Mouse (Mus musculus) ES-E14 (cell line): ENCODE data around the gene Trpm8. TPM values are rescaled to one million over a fixed set of nuclear protein-coding genes. Genes with fewer than 3 reads are reported as not detected.

ENCODE experiments used
- DNase-seq: peaks from one replicate; pipeline ENCODE4 v3.0.0-alpha.2; 2013; ENCODE audit warnings: low read depth, low spot score
- H3K27ac ChIP-seq: 2 replicates; pipeline ENCODE4 v1.5.1; 2012; ENCODE audit warnings: low read depth, mild to moderate bottlenecking, low read length, moderate library complexity, mixed read lengths; ENCODE audit not compliant: poor library complexity, insufficient read depth, severe bottlenecking
- H3K36me3 ChIP-seq: 2 replicates; pipeline ENCODE4 v1.6.1; 2012; ENCODE audit warnings: mild to moderate bottlenecking, low read length, moderate library complexity, mixed read lengths; ENCODE audit not compliant: control insufficient read depth, poor library complexity, insufficient read depth, severe bottlenecking
- H3K4me1 ChIP-seq, 2 experiments: fragments of 150-350 bp in 1 of 2; sonication (generic) in 1 of 2; 2 replicates each; pipeline ENCODE4 v1.6.1; 2012; ENCODE audit warnings: low read length in 2 of 2, mild to moderate bottlenecking in 1 of 2, mixed read lengths in 1 of 2; ENCODE audit not compliant: control insufficient read depth in 2 of 2, insufficient read depth in 2 of 2, poor library complexity in 1 of 2
- H3K4me3 ChIP-seq, 2 experiments: fragments of 150-350 bp in 1 of 2; sonication (generic) in 1 of 2; 2 replicates each; pipeline ENCODE4 v1.5.1; 2012; ENCODE audit warnings: low read length in 2 of 2, low read depth in 1 of 2, mild to moderate bottlenecking in 1 of 2, mixed read lengths in 1 of 2; ENCODE audit not compliant: insufficient read depth in 1 of 2, poor library complexity in 1 of 2, severe bottlenecking in 1 of 2
- H3K9ac ChIP-seq: 2 replicates; pipeline ENCODE4 v1.6.1; 2012; ENCODE audit warnings: low read depth, mild to moderate bottlenecking, low read length, mixed read lengths; ENCODE audit not compliant: poor library complexity, insufficient read depth, severe bottlenecking
- H3K9me3 ChIP-seq: fragments of 150-350 bp; sonication (generic); 2 replicates; pipeline ENCODE4 v1.6.1; 2012; ENCODE audit warnings: low read depth, mild to moderate bottlenecking, low read length; ENCODE audit not compliant: control insufficient read depth, insufficient read depth
- CHD2 ChIP-seq: IDR thresholded peaks from 2 replicates; pipeline ENCODE4 v1.6.1; 2014; ENCODE audit warnings: mild to moderate bottlenecking, low read depth, low read length, inconsistent platforms
- HCFC1 ChIP-seq: IDR thresholded peaks from 2 replicates; pipeline ENCODE4 v1.6.1; 2012; ENCODE audit warnings: low read length, inconsistent platforms, borderline replicate concordance; ENCODE audit not compliant: insufficient read depth
- MAFK ChIP-seq: IDR thresholded peaks from 2 replicates; pipeline ENCODE4 v1.6.1; 2014; ENCODE audit warnings: mild to moderate bottlenecking, low read depth, low read length, inconsistent platforms; ENCODE audit not compliant: insufficient read depth
- ZC3H11A ChIP-seq: IDR thresholded peaks from 2 replicates; pipeline ENCODE4 v1.6.1; 2012; ENCODE audit warnings: low read depth, mild to moderate bottlenecking, inconsistent platforms, low read length, borderline replicate concordance
- ZNF384 ChIP-seq: IDR thresholded peaks from 2 replicates; pipeline ENCODE4 v1.6.1; 2012; ENCODE audit warnings: low read depth, low read length, inconsistent platforms
- in situ Hi-C, 2 experiments: fragments of 600-800 bp; cut with MboI; formaldehyde crosslinking; loops; one replicate each; pipeline ENCODE4 v1.15.1; 2025; ENCODE audit warnings: low sequenced_read_pairs in 2 of 2, inconsistent platforms in 1 of 2; ENCODE audit not compliant: unreplicated experiment in 2 of 2
- total RNA-seq: library from RNA; depleted of rRNA; stranded (reverse); fragments of 300-350 nt; gene quantifications from 2 replicates; pipeline ENCODE4 v1.2.3, GENCODE M21; 2012

The Trpm8 gene
- total RNA-seq, 1 experiment: 0.04 TPM

GRCm38 (mm10) chr1:88234248-88234610 lies 43.2 kb upstream of the Trpm8 start:
- Histone ChIP-seq H3K4me3 (no peak overlapping the region), H3K9ac (no peak overlapping the region), H3K4me1 (no peaks in the 10 kb centered on the region), H3K27ac (no peak overlapping the region), H3K36me3 (no peaks in the 10 kb centered on the region), H3K9me3 (no peaks in the 10 kb centered on the region)
- in situ Hi-C loops: no loop called here
- TF ChIP-seq MAFK: no peak
- no peak for TF ChIP-seq ZNF384
- no peak for TF ChIP-seq CHD2
- no peak for TF ChIP-seq ZC3H11A
- no peak for TF ChIP-seq HCFC1
- no peak for DNase-seq

GRCm38 (mm10) chr1:88234646-88235045 lies 42.8 kb upstream of the Trpm8 start:
- no peaks in the 10 kb centered on the region for H3K9me3 ChIP-seq
- no peaks in the 10 kb centered on the region for H3K4me1 ChIP-seq
- TF ChIP-seq CHD2 (no peak), ZC3H11A (no peak), MAFK (no peak), ZNF384 (no peak), HCFC1 (no peak)
- no peak overlapping the region for H3K27ac ChIP-seq
- no peak overlapping the region for H3K4me3 ChIP-seq
- in situ Hi-C loops: no loop called here
- DNase-seq: no peak
- H3K9ac ChIP-seq: no peak overlapping the region
- no peaks in the 10 kb centered on the region for H3K36me3 ChIP-seq

- Histone ChIP-seq H3K9me3 (no peaks in the 10 kb centered on the region), H3K36me3 (no peaks in the 10 kb centered on the region), H3K9ac (no peak overlapping the region), H3K4me1 (no peaks in the 10 kb centered on the region), H3K4me3 (no peak overlapping the region), H3K27ac (no peak overlapping the region; the same call in 1 of the 2 replicates)
- DNase-seq: no peak
- in situ Hi-C loops: no loop called here
- TF ChIP-seq ZC3H11A: no peak
- no peak for TF ChIP-seq ZNF384
- TF ChIP-seq HCFC1: no peak
- TF ChIP-seq MAFK: no peak
- TF ChIP-seq CHD2: no peak
Measured at GRCm38 (mm10) chr1:88235046-88235893, 42.2 kb upstream of the Trpm8 start.

GRCm38 (mm10) chr1:88235894-88236415 lies 41.5 kb upstream of the Trpm8 start:
- no peak overlapping the region for H3K4me3 ChIP-seq
- no peak for TF ChIP-seq MAFK
- TF ChIP-seq HCFC1: no peak
- TF ChIP-seq ZNF384: no peak
- no peak for TF ChIP-seq CHD2
- no peak for TF ChIP-seq ZC3H11A
- H3K27ac ChIP-seq: no peak overlapping the region
- in situ Hi-C loops: no loop called here
- no peak for DNase-seq
- H3K36me3 ChIP-seq: no peaks in the 10 kb centered on the region
- no peaks in the 10 kb centered on the region for H3K9me3 ChIP-seq
- H3K9ac ChIP-seq: no peak overlapping the region
- no peaks in the 10 kb centered on the region for H3K4me1 ChIP-seq

- DNase-seq: no peak
- in situ Hi-C loops: no loop called here
- Histone ChIP-seq H3K27ac (no peak overlapping the region), H3K4me3 (no peak overlapping the region), H3K4me1 (no peaks in the 10 kb centered on the region), H3K36me3 (no peaks in the 10 kb centered on the region), H3K9ac (no peak overlapping the region), H3K9me3 (no peaks in the 10 kb centered on the region)
- TF ChIP-seq MAFK (no peak), ZC3H11A (no peak), HCFC1 (no peak), CHD2 (no peak), ZNF384 (no peak)
Measured at GRCm38 (mm10) chr1:88237311-88237710, 40.1 kb upstream of the Trpm8 start.
